Mouse (Mus musculus) retina, adult 2 months (tissue): ENCODE measurements around the gene Actbl2.

Experiments
- DNase-seq: peaks from one replicate; pipeline ENCODE4 v3.0.0-alpha.2; 2012; ENCODE audit warnings: low read depth, low spot score

The Actbl2 gene

GRCm38 (mm10) chr13:111269789-111270335 is 15.0 kb downstream of the Actbl2 start:
- no peak for DNase-seq

- no peak for DNase-seq
Measured at GRCm38 (mm10) chr13:111271868-111272267, 17.1 kb downstream of the Actbl2 start.

- no peak for DNase-seq
Measured at GRCm38 (mm10) chr13:111286461-111287385, 31.9 kb downstream of the Actbl2 start.

GRCm38 (mm10) chr13:111291161-111291957 is 36.5 kb downstream of the Actbl2 start:
- no peak for DNase-seq

GRCm38 (mm10) chr13:111291958-111292493 is 37.2 kb downstream of the Actbl2 start:
- no peak for DNase-seq

- no peak for DNase-seq
Measured at GRCm38 (mm10) chr13:111293478-111293877, 38.7 kb downstream of the Actbl2 start.

- no peak for DNase-seq
Measured at GRCm38 (mm10) chr13:111294965-111295494, 40.2 kb downstream of the Actbl2 start.

- no peak for DNase-seq
Measured at GRCm38 (mm10) chr13:111296029-111296428, 41.2 kb downstream of the Actbl2 start.

- DNase-seq = no peak
Measured at GRCm38 (mm10) chr13:111297614-111298013, 42.8 kb downstream of the Actbl2 start.

GRCm38 (mm10) chr13:111299145-111299713 is 44.4 kb downstream of the Actbl2 start:
- no peak for DNase-seq

GRCm38 (mm10) chr13:111300846-111301245 is 46.0 kb downstream of the Actbl2 start:
- DNase-seq = no peak

GRCm38 (mm10) chr13:111301431-111301830 is 46.6 kb downstream of the Actbl2 start:
- no peak for DNase-seq

GRCm38 (mm10) chr13:111304194-111304593 is 49.4 kb downstream of the Actbl2 start:
- DNase-seq = no peak

- no peak for DNase-seq
Measured at GRCm38 (mm10) chr13:111304736-111305135, 49.9 kb downstream of the Actbl2 start.
